Mouse (Mus musculus) v-Abl transformed pro-B cells (cell line): ENCODE results near the gene Rasa3.

Source experiments
- in situ Hi-C, 2 experiments: fragments of 400-800 bp; cut with MboI; formaldehyde crosslinking; loops; one replicate each; pipeline ENCODE4 v1.15.1; 2025; ENCODE audit not compliant: unreplicated experiment in 2 of 2

Gene Rasa3

GRCm38 (mm10) chr8:13677413-13677883 is at the start of gene Rasa3:
TSS of gene Rasa3 (minus strand) at chr8:13677603.
- in situ Hi-C loops = loop anchor here (5.0 kb wide), 2 partner anchors 75 to 120 kb away; no protein-coding TSS in a partner anchor

GRCm38 (mm10) chr8:13725722-13726121 is 48.3 kb upstream of the Rasa3 start:
- in situ Hi-C loops = no loop called here

GRCm38 (mm10) chr8:13718980-13719379 is 41.6 kb upstream of the Rasa3 start:
- in situ Hi-C loops = no loop called here

- in situ Hi-C loops = no loop called here
Measured at GRCm38 (mm10) chr8:13708514-13708913, 31.1 kb upstream of the Rasa3 start.

- in situ Hi-C loops = no loop called here
Measured at GRCm38 (mm10) chr8:13706918-13707317, 29.5 kb upstream of the Rasa3 start.

- in situ Hi-C loops = no loop called here
Measured at GRCm38 (mm10) chr8:13705668-13706067, 28.3 kb upstream of the Rasa3 start, which contains the start of gene Cfap97d2. TSS of gene Cfap97d2 (plus strand) at chr8:13705889.

- in situ Hi-C loops = no loop called here
Measured at GRCm38 (mm10) chr8:13704301-13704700, 26.9 kb upstream of the Rasa3 start.

- in situ Hi-C loops = no loop called here
Measured at GRCm38 (mm10) chr8:13703756-13704155, 26.4 kb upstream of the Rasa3 start.

- in situ Hi-C loops = no loop called here
Measured at GRCm38 (mm10) chr8:13702755-13703154, 25.4 kb upstream of the Rasa3 start.

- in situ Hi-C loops = no loop called here
Measured at GRCm38 (mm10) chr8:13699323-13699949, 22.0 kb upstream of the Rasa3 start.

- in situ Hi-C loops = no loop called here
Measured at GRCm38 (mm10) chr8:13698281-13698680, 20.9 kb upstream of the Rasa3 start.

GRCm38 (mm10) chr8:13697681-13698080 is 20.3 kb upstream of the Rasa3 start:
- in situ Hi-C loops = no loop called here

GRCm38 (mm10) chr8:13697196-13697595 is 19.8 kb upstream of the Rasa3 start:
- in situ Hi-C loops = no loop called here

- in situ Hi-C loops = no loop called here
Measured at GRCm38 (mm10) chr8:13696157-13696556, 18.8 kb upstream of the Rasa3 start.

GRCm38 (mm10) chr8:13695203-13695867 is 17.9 kb upstream of the Rasa3 start:
- in situ Hi-C loops = no loop called here

- in situ Hi-C loops = loop anchor here in 1 of 2 experiments (5.0 kb wide), 1 partner anchor 38 kb away; no protein-coding TSS in a partner anchor
Measured at GRCm38 (mm10) chr8:13694735-13695134, 17.3 kb upstream of the Rasa3 start.

GRCm38 (mm10) chr8:13692302-13693066 is 15.1 kb upstream of the Rasa3 start:
- in situ Hi-C loops = loop anchor here in 1 of 2 experiments (5.0 kb wide), 1 partner anchor 40 kb away; no protein-coding TSS in a partner anchor

GRCm38 (mm10) chr8:13689331-13689730 is 11.9 kb upstream of the Rasa3 start:
- in situ Hi-C loops = loop anchor here (5.0 kb wide), 2 partner anchors 63 to 137 kb away; no protein-coding TSS in a partner anchor

GRCm38 (mm10) chr8:13688461-13688860 is 11.1 kb upstream of the Rasa3 start:
- in situ Hi-C loops = loop anchor here (5.0 kb wide), 2 partner anchors 64 to 136 kb away; no protein-coding TSS in a partner anchor

- in situ Hi-C loops = loop anchor here (5.0 kb wide), 2 partner anchors 64 to 136 kb away; no protein-coding TSS in a partner anchor
Measured at GRCm38 (mm10) chr8:13687941-13688340, 10.5 kb upstream of the Rasa3 start.
